Mouse (Mus musculus): Measurements from ENCODE around the gene C1qtnf5.

Gene C1qtnf5

GRCm38 (mm10) chr9:44130034-44130433, 23.0 kb downstream of the C1qtnf5 start:
- no peak for DNase-seq (ENCODE audit: low spot score in 2 of 2)

GRCm38 (mm10) chr9:44130581-44131275, 23.7 kb downstream of the C1qtnf5 start:
- no peak for DNase-seq (ENCODE audit: low spot score in 2 of 2)

- no peak for DNase-seq (ENCODE audit: low spot score in 2 of 2)
Measured at GRCm38 (mm10) chr9:44131276-44131590, 24.2 kb downstream of the C1qtnf5 start.

GRCm38 (mm10) chr9:44132200-44132599, 25.2 kb downstream of the C1qtnf5 start:
- DNase-seq (ENCODE audit: low spot score in 2 of 2) = no peak

- no peak for DNase-seq (ENCODE audit: low spot score in 2 of 2)
Measured at GRCm38 (mm10) chr9:44133287-44133686, 26.2 kb downstream of the C1qtnf5 start.

- DNase-seq (ENCODE audit: low spot score in 2 of 2) = peak in 1 of 2 experiments; percentile 43
Measured at GRCm38 (mm10) chr9:44134101-44134850, 27.2 kb downstream of the C1qtnf5 start, which contains the start of gene Mcam. Gene Mcam (plus strand): TSS chr9:44134469.

- DNase-seq (ENCODE audit: low spot score in 2 of 2) = no peak
Measured at GRCm38 (mm10) chr9:44134851-44135730, 28.0 kb downstream of the C1qtnf5 start.

GRCm38 (mm10) chr9:44135731-44136411, 28.8 kb downstream of the C1qtnf5 start:
- DNase-seq (ENCODE audit: low spot score in 2 of 2) = no peak

GRCm38 (mm10) chr9:44137846-44138245, 30.8 kb downstream of the C1qtnf5 start:
- no peak for DNase-seq (ENCODE audit: low spot score in 2 of 2)

GRCm38 (mm10) chr9:44141951-44142350, 34.9 kb downstream of the C1qtnf5 start:
- DNase-seq (ENCODE audit: low spot score in 2 of 2) = no peak

GRCm38 (mm10) chr9:44143421-44143820, 36.4 kb downstream of the C1qtnf5 start:
- DNase-seq (ENCODE audit: low spot score in 2 of 2) = no peak

GRCm38 (mm10) chr9:44144023-44144717, 37.1 kb downstream of the C1qtnf5 start:
- DNase-seq (ENCODE audit: low spot score in 2 of 2) = no peak

- DNase-seq (ENCODE audit: low spot score in 2 of 2) = no peak
Measured at GRCm38 (mm10) chr9:44144718-44145060, 37.6 kb downstream of the C1qtnf5 start.

GRCm38 (mm10) chr9:44147290-44147689, 40.2 kb downstream of the C1qtnf5 start:
- DNase-seq (ENCODE audit: low spot score in 2 of 2) = no peak

Data from frontal cortex, postnatal 36 days (tissue).